Mouse (Mus musculus) thymus, postnatal 4 days (tissue): ENCODE data around the gene Snx1.

ENCODE experiments used
- DNase-seq: peaks from one replicate; pipeline ENCODE4 v3.0.0; 2021

The Snx1 gene

GRCm38 (mm10) chr9:66125543-66126455, 588 bp downstream of the Snx1 start:
- peak; percentile 21 for DNase-seq

GRCm38 (mm10) chr9:66124681-66125542, 1.5 kb downstream of the Snx1 start:
- peak; percentile 98 for DNase-seq

DNA sequence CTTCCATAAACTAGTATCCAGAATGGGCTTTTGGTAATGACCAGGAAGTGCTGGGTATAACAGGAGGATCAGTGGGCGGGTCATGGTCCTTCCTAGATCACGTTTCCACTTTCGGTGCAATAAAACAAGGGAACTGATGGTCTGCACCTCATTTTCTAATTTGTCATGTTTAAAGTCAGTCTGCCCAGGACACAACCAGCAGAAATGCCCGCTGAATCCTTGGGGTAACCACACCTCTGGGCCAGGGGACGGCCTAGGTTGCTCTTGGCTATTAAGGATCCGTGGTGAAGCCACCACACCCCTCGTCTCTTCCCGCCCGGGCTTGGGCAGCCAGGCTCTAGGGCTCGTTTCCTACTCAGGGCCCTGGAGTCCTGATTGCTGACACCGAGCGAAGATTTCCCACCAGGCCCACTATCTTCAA, 2.3 kb downstream of the Snx1 start:
- DNase-seq = no peak

GRCm38 (mm10) chr9:66123648-66124047, 2.7 kb downstream of the Snx1 start:
- no peak for DNase-seq

DNA sequence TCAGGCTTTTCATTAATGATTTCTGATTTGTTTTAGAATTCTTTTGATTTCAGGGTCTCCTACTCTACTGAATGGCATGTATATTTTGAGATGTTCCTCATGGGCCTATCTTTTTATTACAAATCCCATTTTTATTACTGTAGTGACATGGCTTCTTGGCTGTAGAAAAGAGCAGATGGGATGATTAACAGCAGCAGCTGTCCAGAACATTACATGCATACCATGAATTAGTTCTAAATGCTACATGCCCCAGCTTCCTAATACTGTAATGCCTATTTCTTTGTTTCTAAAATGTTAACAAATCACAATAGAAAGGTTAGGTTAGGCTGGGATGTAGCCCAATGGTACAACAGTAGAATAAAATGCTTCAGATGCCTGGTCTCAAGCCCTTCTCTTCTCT, 5.0 kb downstream of the Snx1 start:
- no peak for DNase-seq

GRCm38 (mm10) chr9:66120945-66121344, 5.4 kb downstream of the Snx1 start:
- DNase-seq = no peak

DNA sequence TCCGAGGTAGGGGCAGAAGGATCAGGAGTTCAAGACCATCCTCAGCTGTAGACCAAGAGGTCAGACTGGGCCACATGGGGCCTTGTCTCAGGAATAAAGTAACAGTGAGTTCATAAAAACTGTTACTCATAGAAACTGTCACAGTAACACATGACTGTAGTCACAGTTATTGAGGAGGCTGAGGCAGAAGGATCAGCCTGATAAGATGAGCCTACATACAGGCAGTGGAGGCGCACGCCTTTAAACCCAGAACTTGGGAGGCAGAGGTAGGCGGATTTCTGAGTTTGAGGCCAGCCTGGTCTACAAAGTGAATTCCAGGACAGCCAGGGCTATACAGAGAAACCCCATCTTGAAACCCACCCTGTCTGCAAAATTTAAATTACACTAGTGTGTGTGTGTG, 6.3 kb downstream of the Snx1 start:
- DNase-seq = no peak

DNA sequence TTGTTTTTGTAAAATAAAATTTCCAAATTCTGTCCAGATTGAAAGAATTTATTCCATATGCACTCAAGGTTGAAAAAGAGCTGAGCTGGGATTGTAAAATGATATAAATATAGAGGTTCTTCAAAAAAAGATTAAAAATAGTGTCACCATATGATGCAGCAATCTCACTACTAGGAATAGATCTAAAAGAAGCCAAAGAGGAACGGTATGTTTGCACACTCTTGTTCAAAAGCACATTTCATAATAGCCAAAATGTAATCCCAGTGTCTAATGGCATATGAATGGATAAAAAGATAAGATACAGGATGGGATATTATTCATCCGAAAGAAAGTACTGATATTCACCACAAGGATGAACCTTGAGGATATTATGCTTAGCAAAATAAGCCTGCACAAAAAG, 6.9 kb downstream of the Snx1 start:
- DNase-seq = no peak

GRCm38 (mm10) chr9:66116890-66117289, 9.5 kb downstream of the Snx1 start:
- no peak for DNase-seq

GRCm38 (mm10) chr9:66114341-66114740, 12.0 kb downstream of the Snx1 start:
- no peak for DNase-seq

DNA sequence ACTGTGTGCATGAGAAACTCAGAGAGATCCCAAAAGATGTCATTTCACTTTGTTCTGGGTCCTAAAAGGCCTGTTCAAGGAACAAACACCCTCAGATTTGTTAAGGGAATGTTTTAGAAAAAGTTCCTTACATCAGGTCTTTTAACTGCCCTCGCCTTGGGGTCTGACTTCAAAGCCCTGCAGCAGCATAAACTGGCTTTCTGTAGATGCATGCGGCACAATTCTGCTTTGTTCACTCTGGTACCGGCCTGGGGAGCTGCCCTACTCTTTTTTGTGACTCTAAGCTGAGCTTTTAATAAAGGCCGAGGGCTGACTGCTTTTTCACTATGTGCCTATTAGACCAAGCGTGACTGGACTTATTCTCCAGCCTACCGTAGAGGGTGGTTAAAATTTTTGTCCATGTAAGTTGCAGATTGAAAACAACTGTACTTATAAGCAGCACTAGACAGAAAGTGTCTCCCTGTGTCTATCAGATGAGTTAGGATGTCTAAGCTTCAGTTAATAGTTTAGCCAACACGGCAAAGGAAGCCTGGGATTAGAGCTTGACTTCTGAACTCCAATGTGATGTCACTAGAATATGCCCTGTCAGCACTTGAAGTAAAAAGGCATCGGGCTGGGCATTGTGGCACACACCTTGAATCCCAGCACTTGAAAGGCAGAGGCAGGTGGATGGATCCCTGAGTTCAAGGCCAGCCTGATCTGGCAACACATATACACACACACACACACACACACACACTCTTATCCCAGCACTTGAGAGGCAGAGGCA, 15.6 kb downstream of the Snx1 start:
- no peak for DNase-seq

GRCm38 (mm10) chr9:66110126-66110525, 16.3 kb downstream of the Snx1 start:
- no peak for DNase-seq

- no peak for DNase-seq
Measured at GRCm38 (mm10) chr9:66109574-66109973, 16.8 kb downstream of the Snx1 start.

- no peak for DNase-seq
Measured at GRCm38 (mm10) chr9:66105168-66105567, 21.2 kb downstream of the Snx1 start.

DNA sequence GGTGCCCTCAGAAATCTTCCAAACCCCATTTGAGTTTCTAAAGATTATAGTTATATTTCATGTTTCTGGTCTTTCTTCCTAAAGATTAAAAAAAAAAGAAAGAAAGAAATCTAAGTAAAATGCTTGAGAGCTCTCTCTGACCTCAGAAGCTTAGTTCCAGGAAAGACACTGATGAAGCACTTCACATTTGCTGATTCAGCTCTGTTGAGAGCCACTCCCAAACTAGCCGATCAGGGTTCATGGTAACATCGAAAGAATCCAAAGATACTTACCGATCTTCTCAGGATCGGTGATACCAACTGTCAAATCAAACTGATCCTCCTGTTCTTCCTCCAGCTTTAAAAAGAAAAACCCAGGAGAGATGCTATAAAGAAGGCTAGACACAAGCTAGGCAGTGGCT, 21.8 kb downstream of the Snx1 start:
- DNase-seq = no peak

GRCm38 (mm10) chr9:66102668-66103067, 23.7 kb downstream of the Snx1 start:
- DNase-seq = no peak

GRCm38 (mm10) chr9:66101577-66101976, 24.8 kb downstream of the Snx1 start:
- DNase-seq = no peak

DNA sequence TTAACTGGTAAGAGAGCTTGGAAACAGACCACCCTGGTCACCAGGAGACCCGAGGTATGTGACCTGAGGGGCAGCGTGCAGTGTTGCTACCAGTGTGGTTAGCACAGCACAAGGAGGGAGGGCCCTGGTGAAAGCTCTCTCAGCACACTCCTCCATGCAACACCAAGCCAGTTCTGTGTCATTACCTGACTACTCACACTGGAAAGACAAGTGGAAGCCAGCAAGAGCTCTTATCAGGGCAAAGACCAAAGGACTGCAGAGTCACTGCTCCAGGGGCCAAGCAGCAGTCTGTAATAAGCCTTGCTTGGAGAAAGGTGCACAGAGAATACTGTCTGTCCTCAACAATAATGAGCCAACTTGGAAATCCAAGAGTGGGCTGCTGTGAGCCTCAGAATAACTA, 33.7 kb downstream of the Snx1 start:
- DNase-seq = no peak

- peak; percentile 17 for DNase-seq
Measured at GRCm38 (mm10) chr9:66091327-66092231, 34.8 kb downstream of the Snx1 start.

- DNase-seq = no peak
Measured at GRCm38 (mm10) chr9:66090593-66091244, 35.7 kb downstream of the Snx1 start.

DNA sequence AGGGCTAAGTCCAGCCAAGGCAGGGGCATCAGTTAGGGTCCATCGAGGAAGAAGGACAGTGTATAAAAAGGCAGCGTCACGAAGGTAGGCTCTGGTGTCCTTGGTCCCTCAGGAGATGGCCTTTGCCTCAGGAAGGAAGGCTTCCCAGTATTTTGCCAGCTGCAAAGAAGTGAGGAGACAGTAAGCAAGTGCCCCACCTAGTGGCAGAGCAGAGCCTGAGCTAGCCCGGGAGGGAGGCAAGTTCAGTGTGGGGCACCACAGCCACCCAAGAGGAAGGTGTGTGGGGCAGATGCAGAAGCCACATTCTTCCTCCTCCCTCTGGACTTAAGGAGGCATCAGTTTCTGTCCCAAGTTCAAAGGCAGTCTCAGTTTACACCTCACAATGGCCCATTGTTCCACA, 38.0 kb downstream of the Snx1 start:
- DNase-seq = peak; percentile 78
